Mouse (Mus musculus): Measurements from ENCODE around the gene Opcml.

- TF ChIP-seq CTCF (IDR thresholded peaks at IDR 0.05; ENCODE audit: low read depth, low read length) (no peak), POLR2A (IDR thresholded peaks at IDR 0.05; ENCODE audit: extremely low read depth, insufficient read depth, low read length) (no peak)
Observed at GRCm38 (mm10) chr9:28208696-28209095, 418.1 kb downstream of the Opcml start.

Measured in liver, adult 2 months (tissue).